Mouse (Mus musculus): ENCODE results near the gene Xndc1.

DNA sequence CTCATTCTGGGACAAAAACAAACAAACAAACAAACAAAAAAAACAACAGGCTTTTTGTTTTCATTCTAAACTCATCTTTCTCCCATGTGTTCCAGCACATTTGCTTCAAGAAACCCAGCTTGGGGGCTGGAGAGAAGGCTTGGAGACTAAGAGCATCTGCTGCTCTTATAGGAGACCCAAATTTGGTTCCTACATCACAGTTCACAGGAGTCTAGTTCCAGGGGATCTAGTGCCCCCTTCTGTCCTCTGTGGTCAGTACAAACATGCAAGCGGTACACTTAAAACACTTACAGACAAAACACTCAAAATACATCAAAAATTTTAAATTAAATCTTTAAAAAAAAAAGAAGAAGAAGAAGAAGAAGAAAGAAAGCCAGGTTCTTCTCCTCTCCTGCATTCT is 30.4 kb upstream of the Xndc1 start:
- TF ChIP-seq CTCF (conservative IDR thresholded peaks at IDR 0.05; ENCODE audit: low read length) (peak; percentile 29), POU5F1 (IDR thresholded peaks at IDR 0.05; ENCODE audit: borderline replicate concordance, low read length) (no peak)

Measured in E14TG2a.4 (cell line).